Mouse (Mus musculus): ENCODE results near the gene Ppil2. TPM values are rescaled to one million over a fixed set of nuclear protein-coding genes. Genes with fewer than 3 reads are reported as not detected.

Ppil2 gene
- 130 and 134 TPM in 2 replicates for polyA plus RNA-seq (2015; fragmentation: Nextera tagmentation; extraction: Ambion mirVana)

GRCm38 (mm10) chr16:17110771-17111743 is at the start of gene Ppil2:
Ppil2 (minus strand) TSS chr16:17111257.
- ATAC-seq (ENCODE audit: insufficient number of reproducible peaks, low FRiP score, low TSS enrichment, low read depth), result peak; percentile 68; the same call in 1 of the 2 replicates
- Histone ChIP-seq H3K9me3 (no peaks in the 10 kb centered on the region), H3K36me3 (peaks cover 31% of the 10 kb centered on the region), H3K27ac (peak within 1 kb of the TSS; percentile 52), H3K4me2 (peak within 1 kb of the TSS; percentile 51), H3K9ac (peak within 1 kb of the TSS; percentile 72), H3K4me3 (peak within 1 kb of the TSS; percentile 82), H3K27me3 (no peaks in the 10 kb centered on the region), H3K4me1 (peaks cover 18% of the 10 kb centered on the region)
- 10% methylated on average over 38 of the region's 38 CpGs for WGBS

GRCm38 (mm10) chr16:17154346-17154745 is 43.3 kb upstream of the Ppil2 start:
- Histone ChIP-seq H3K36me3 (peaks cover 75% of the 10 kb centered on the region), H3K9me3 (no peaks in the 10 kb centered on the region), H3K4me3 (no peak overlapping the region), H3K27me3 (no peaks in the 10 kb centered on the region), H3K4me2 (no peak overlapping the region), H3K9ac (no peak overlapping the region), H3K27ac (no peak overlapping the region), H3K4me1 (no peaks in the 10 kb centered on the region)
- no peak for ATAC-seq (ENCODE audit: insufficient number of reproducible peaks, low FRiP score, low TSS enrichment, low read depth)
- WGBS, result 91% methylated on average over 2 of the region's 2 CpGs

DNA sequence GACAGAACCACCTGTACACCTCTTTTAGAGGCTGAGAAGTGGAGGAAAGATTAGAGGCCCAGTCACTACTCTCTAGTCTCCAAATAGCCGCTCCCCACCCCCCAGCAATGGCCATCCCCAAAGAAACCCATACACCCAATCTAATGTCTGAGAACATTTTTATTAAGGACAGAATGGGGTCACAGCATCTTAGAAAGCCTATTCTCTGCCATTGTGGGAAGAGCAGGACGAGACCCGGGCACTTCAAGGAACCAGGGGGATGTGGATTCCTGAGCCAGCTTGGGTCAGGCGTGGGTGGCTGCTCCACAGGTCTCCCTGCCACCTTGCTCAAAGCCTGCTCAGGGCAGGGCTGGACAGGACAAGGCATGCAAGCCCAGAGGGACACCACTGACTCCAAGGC is 40.8 kb upstream of the Ppil2 start:
- Histone ChIP-seq H3K9ac (no peak overlapping the region), H3K9me3 (no peaks in the 10 kb centered on the region), H3K4me3 (no peak overlapping the region), H3K36me3 (peaks cover 52% of the 10 kb centered on the region), H3K4me2 (no peak overlapping the region), H3K27ac (no peak overlapping the region), H3K4me1 (peaks cover 14% of the 10 kb centered on the region), H3K27me3 (peaks cover 9% of the 10 kb centered on the region)
- WGBS, result 91% methylated on average over 4 of the region's 4 CpGs
- no peak for ATAC-seq (ENCODE audit: insufficient number of reproducible peaks, low FRiP score, low TSS enrichment, low read depth)

GRCm38 (mm10) chr16:17150520-17151258 is 39.6 kb upstream of the Ppil2 start:
- Histone ChIP-seq H3K4me3 (no peak overlapping the region), H3K27ac (no peak overlapping the region), H3K4me2 (no peak overlapping the region), H3K9me3 (no peaks in the 10 kb centered on the region), H3K4me1 (peaks cover 16% of the 10 kb centered on the region), H3K27me3 (peaks cover 9% of the 10 kb centered on the region), H3K36me3 (peaks cover 45% of the 10 kb centered on the region), H3K9ac (no peak overlapping the region)
- WGBS, result 83% methylated on average over 7 of the region's 7 CpGs
- ATAC-seq (ENCODE audit: insufficient number of reproducible peaks, low FRiP score, low TSS enrichment, low read depth), result no peak

GRCm38 (mm10) chr16:17148084-17148483 is 37.0 kb upstream of the Ppil2 start:
- peaks cover 24% of the 10 kb centered on the region for H3K36me3 ChIP-seq

DNA sequence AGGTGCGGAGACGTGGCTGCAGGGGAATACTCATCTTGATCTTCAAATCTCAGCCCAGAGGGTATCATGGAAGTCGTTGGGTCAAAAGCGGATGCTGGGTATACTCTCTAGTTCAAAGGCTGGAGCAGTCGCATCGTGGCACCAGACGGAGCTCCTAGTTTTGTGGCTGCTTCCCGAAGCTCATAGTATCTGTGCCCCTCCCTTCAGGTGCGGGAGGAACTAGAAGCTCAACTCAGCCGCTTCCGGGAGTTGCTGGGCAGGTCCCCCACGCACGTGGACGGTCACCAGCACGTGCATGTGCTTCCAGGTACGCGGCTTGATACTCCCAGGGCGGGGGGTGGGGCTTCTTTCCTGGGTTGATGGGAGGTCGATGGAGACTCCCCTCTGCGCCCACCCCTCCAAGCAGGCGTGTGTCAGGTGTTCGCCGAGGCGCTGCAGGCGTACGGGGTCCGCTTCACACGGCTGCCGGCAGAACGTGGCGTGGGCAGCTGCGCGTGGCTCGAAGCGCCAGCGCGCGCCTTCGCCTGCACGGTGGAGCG is 36.4 kb upstream of the Ppil2 start:
- H3K36me3 ChIP-seq, result peaks cover 18% of the 10 kb centered on the region
- peak overlapping the region; percentile 99 for H3K4me2 ChIP-seq
- H3K27ac ChIP-seq, result no peak overlapping the region
- H3K27me3 ChIP-seq, result peaks cover 9% of the 10 kb centered on the region
- H3K9ac ChIP-seq, result peak overlapping the region; percentile 35; the same call in 1 of the 2 replicates
- H3K4me3 ChIP-seq, result peak overlapping the region; percentile 60
- no peak for ATAC-seq (ENCODE audit: insufficient number of reproducible peaks, low FRiP score, low TSS enrichment, low read depth)
- no peaks in the 10 kb centered on the region for H3K9me3 ChIP-seq
- 0% methylated on average over 41 of the region's 41 CpGs for WGBS
- H3K4me1 ChIP-seq, result peaks cover 16% of the 10 kb centered on the region

More at GRCm38 (mm10) chr16:17148084-17148483, 37.0 kb upstream of the Ppil2 start:
- no peak overlapping the region for H3K27ac ChIP-seq
- H3K9ac ChIP-seq, result 0 out of 2 replicates have a peak overlapping the region, but pooled peaks have one; percentile 35
- peaks cover 16% of the 10 kb centered on the region for H3K4me1 ChIP-seq
- H3K4me3 ChIP-seq, result peak overlapping the region; percentile 60
- H3K9me3 ChIP-seq, result no peaks in the 10 kb centered on the region
- H3K4me2 ChIP-seq, result peak overlapping the region; percentile 99
- 8% methylated on average over 16 of the region's 16 CpGs for WGBS
- peaks cover 9% of the 10 kb centered on the region for H3K27me3 ChIP-seq
- ATAC-seq (ENCODE audit: insufficient number of reproducible peaks, low FRiP score, low TSS enrichment, low read depth), result no peak; the same call in 1 of the 2 replicates

DNA sequence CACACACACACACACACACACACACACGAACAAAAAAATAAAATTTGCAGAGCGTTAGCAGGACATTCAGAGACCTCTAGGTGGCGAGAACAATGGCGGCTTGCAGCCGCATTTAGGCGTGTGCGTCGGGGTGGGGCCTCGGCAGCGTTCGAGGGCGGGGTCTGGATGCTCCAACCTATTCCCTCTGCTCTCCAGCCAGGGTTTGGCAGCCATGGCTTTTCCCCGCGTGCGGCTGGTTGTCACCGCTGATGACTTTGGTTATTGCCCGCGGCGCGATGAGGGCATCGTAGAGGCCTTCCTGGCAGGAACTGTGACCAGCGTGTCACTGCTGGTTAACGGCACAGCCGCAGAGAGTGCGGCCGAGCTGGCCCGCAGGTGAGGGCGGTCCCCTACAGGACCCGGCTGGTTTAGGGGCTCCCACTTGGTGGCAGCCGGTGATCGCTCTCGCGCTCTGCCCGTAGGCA is 35.7 kb upstream of the Ppil2 start, which contains the start of gene Ccdc116:
Gene Ccdc116, minus strand, starts transcription at position 458 of the 464 bp plus-strand sequence.
- under 1% methylated on average over 34 of the region's 34 CpGs for WGBS
- H3K9me3 ChIP-seq, result no peaks in the 10 kb centered on the region
- H3K4me2 ChIP-seq, result peak within 1 kb of the TSS; percentile 99
- H3K9ac ChIP-seq, result peak within 1 kb of the TSS; percentile 35; the same call in 1 of the 2 replicates
- ATAC-seq (ENCODE audit: insufficient number of reproducible peaks, low FRiP score, low TSS enrichment, low read depth), result peak; percentile 80
- H3K4me1 ChIP-seq, result peaks cover 16% of the 10 kb centered on the region
- H3K27me3 ChIP-seq, result peaks cover 9% of the 10 kb centered on the region
- H3K27ac ChIP-seq, result no peak within 1 kb of the TSS
- H3K36me3 ChIP-seq, result peaks cover 11% of the 10 kb centered on the region
- H3K4me3 ChIP-seq, result peak within 1 kb of the TSS; percentile 60

DNA sequence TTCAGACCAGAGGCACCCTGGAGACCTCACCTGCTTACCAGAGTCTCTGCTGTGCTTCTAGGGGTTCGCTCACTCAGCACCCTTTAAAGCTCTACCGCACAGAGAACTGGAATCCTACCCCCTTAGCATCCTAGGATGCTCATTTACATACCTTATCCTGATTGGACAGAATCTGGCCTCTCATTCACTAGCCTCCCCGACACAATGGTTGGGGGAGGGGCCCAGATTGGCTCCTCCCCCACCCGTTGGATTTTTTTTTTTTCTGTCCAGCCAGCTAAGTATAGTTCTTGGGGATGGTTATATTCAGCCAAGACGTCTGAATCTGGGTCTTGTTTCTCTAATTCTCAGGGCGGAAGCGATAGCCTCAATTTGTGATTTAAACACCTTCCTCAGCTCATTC is 33.3 kb upstream of the Ppil2 start, which contains the start of gene Ydjc:
Gene Ydjc, plus strand, starts transcription at position 283 of the 400 bp plus-strand sequence.
- H3K4me3 ChIP-seq, result no peak within 1 kb of the TSS
- H3K27ac ChIP-seq, result no peak within 1 kb of the TSS
- H3K27me3 ChIP-seq, result peaks cover 9% of the 10 kb centered on the region
- no peaks in the 10 kb centered on the region for H3K36me3 ChIP-seq
- no peaks in the 10 kb centered on the region for H3K9me3 ChIP-seq
- no peak within 1 kb of the TSS for H3K4me2 ChIP-seq
- H3K4me1 ChIP-seq, result peaks cover 16% of the 10 kb centered on the region
- WGBS, result 21% methylated on average over 7 of the region's 7 CpGs
- no peak within 1 kb of the TSS for H3K9ac ChIP-seq
- ATAC-seq (ENCODE audit: insufficient number of reproducible peaks, low FRiP score, low TSS enrichment, low read depth), result no peak

DNA sequence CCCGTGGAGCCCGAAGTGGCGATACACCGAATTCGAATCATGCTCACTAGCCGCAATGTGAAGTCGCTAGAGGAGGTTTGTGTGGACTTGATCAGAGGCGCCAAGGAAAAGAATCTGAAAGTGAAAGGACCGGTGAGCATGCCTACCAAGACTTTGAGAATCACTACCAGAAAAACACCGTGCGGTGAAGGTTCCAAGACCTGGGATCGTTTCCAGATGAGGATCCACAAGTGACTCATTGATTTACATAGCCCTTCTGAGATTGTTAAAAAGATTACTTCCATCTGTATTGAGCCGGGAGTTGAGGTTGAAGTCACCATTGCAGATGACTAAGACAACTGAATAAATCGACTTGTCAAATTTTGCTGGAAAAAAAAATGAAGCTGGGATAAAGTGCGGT is 26.3 kb upstream of the Ppil2 start:
- Histone ChIP-seq H3K36me3 (no peaks in the 10 kb centered on the region), H3K27me3 (no peaks in the 10 kb centered on the region), H3K9me3 (no peaks in the 10 kb centered on the region), H3K4me1 (peaks cover 6% of the 10 kb centered on the region; the same call in 1 of the 2 replicates), H3K4me2 (no peak overlapping the region), H3K9ac (no peak overlapping the region), H3K4me3 (no peak overlapping the region), H3K27ac (no peak overlapping the region)
- 74% methylated on average over 15 of the region's 15 CpGs for WGBS
- no peak for ATAC-seq (ENCODE audit: insufficient number of reproducible peaks, low FRiP score, low TSS enrichment, low read depth)

DNA sequence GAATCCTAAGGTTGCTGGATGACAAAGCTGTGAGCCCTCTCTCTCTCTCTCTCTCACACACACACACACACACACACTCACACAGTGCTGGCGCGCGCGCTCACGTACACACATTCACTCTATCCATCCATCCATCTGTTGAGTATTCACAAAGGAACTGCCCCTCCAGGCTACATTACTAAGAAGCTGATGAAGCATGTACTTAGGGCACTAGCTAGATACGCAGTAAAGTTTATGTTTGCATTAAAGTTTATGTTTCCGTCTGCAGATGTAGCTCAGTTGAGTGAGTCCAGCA is 21.8 kb upstream of the Ppil2 start:
- WGBS, result 34% methylated on average over 7 of the region's 7 CpGs
- no peaks in the 10 kb centered on the region for H3K9me3 ChIP-seq
- H3K4me1 ChIP-seq, result peaks cover 12% of the 10 kb centered on the region
- ATAC-seq (ENCODE audit: insufficient number of reproducible peaks, low FRiP score, low TSS enrichment, low read depth), result no peak
- H3K27ac ChIP-seq, result no peak overlapping the region
- peak overlapping the region; percentile 80 for H3K4me3 ChIP-seq
- no peaks in the 10 kb centered on the region for H3K27me3 ChIP-seq
- H3K9ac ChIP-seq, result 0 out of 2 replicates have a peak overlapping the region, but pooled peaks have one; percentile 37
- peak overlapping the region; percentile 95 for H3K4me2 ChIP-seq
- H3K36me3 ChIP-seq, result no peaks in the 10 kb centered on the region

DNA sequence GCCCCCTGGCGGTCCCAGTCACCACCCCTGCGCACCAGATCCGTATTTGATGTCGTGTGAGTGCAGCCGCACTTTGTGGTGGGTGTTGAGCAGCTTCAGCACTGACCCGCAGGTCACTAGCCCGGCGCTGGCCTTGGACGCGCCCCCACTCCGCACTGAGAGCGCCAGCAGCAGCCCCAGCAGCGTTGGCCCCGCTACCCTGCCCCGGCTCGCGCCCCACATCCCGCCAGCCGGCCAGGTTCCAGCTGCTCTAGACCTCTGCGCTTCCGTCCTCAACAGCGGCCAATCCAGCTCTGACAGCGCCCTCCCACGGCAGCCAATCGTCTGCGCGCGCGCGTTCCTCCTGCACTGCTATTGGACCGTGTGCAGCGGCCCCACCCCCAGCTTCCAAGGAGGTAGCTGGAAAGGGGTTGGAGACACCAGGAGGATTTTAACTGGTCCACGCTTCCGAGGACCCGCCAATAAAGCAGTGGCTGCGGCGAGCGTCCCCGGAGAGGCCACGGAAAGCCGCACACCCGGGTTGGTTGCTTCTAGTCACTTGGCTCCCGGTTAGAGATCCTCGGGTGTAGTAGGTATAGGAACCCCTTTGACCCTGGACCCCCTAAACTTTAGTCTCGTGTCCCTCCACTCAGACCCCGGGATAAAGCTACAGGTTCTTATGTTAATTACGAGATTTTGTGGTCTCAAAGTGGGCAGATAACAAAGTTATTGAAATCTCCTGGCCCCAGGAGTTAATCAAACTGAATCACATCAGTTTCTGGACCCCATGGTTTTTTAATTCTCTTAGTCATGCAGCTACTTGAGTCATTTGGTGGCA is 21.2 kb upstream of the Ppil2 start, which contains the start of gene Sdf2l1:
Gene Sdf2l1, minus strand, starts transcription at position 295 of the 817 bp plus-strand sequence.
- WGBS, result under 1% methylated on average over 47 of the region's 47 CpGs

More for the DNA sequence above, 21.2 kb upstream of the Ppil2 start, which contains the start of gene Sdf2l1:
- peak; percentile 99 for ATAC-seq (ENCODE audit: insufficient number of reproducible peaks, low FRiP score, low TSS enrichment, low read depth)
- no peaks in the 10 kb centered on the region for H3K36me3 ChIP-seq
- peak within 1 kb of the TSS; percentile 69 for H3K9ac ChIP-seq
- peak within 1 kb of the TSS; percentile 35 for H3K27ac ChIP-seq
- H3K4me3 ChIP-seq, result peak within 1 kb of the TSS; percentile 80
- no peaks in the 10 kb centered on the region for H3K27me3 ChIP-seq
- no peaks in the 10 kb centered on the region for H3K9me3 ChIP-seq
- H3K4me2 ChIP-seq, result peak within 1 kb of the TSS; percentile 95
- H3K4me1 ChIP-seq, result peaks cover 12% of the 10 kb centered on the region

All from limb, embryonic 15.5 days (tissue).